Mouse (Mus musculus) 3134 (cell line): Measurements from ENCODE around the gene Akip1.
A peak's percentile ranks its signal among the peaks of the same experiment; 100 is the strongest.

Experiments
- DNase-seq: peaks from one replicate; pipeline ENCODE4 v3.0.0-alpha.2; 2011; ENCODE audit warnings: low spot score; ENCODE audit not compliant: insufficient read length; ENCODE audit errors: extremely low read depth

Akip1 gene

GRCm38 (mm10) chr7:109703190-109704015 lies at the start of gene Akip1, which contains the start of gene St5:
Gene Akip1, plus strand, starts transcription at chr7:109703690.
Gene St5, minus strand, starts transcription at chr7:109703605.
- peak; percentile 90 for DNase-seq

- no peak for DNase-seq
Observed at GRCm38 (mm10) chr7:109654871-109655270, 48.6 kb upstream of the Akip1 start.

GRCm38 (mm10) chr7:109657884-109658283 lies 45.6 kb upstream of the Akip1 start:
- no peak for DNase-seq

GRCm38 (mm10) chr7:109659278-109659677 lies 44.2 kb upstream of the Akip1 start:
- no peak for DNase-seq

GRCm38 (mm10) chr7:109662626-109663025 lies 40.9 kb upstream of the Akip1 start:
- DNase-seq = no peak

GRCm38 (mm10) chr7:109666664-109667063 lies 36.8 kb upstream of the Akip1 start:
- no peak for DNase-seq

GRCm38 (mm10) chr7:109669426-109670170 lies 33.9 kb upstream of the Akip1 start:
- DNase-seq = peak; percentile 53

GRCm38 (mm10) chr7:109671581-109672471 lies 31.7 kb upstream of the Akip1 start:
- DNase-seq = peak; percentile 81

- no peak for DNase-seq
Observed at GRCm38 (mm10) chr7:109674944-109675628, 28.4 kb upstream of the Akip1 start.

GRCm38 (mm10) chr7:109680284-109680683 lies 23.2 kb upstream of the Akip1 start:
- no peak for DNase-seq

- no peak for DNase-seq
Observed at GRCm38 (mm10) chr7:109680879-109681278, 22.6 kb upstream of the Akip1 start.

GRCm38 (mm10) chr7:109686585-109687128 lies 16.8 kb upstream of the Akip1 start:
- DNase-seq = no peak

- DNase-seq = no peak
Observed at GRCm38 (mm10) chr7:109690101-109690500, 13.4 kb upstream of the Akip1 start.

- no peak for DNase-seq
Observed at GRCm38 (mm10) chr7:109690961-109691360, 12.5 kb upstream of the Akip1 start.

- no peak for DNase-seq
Observed at GRCm38 (mm10) chr7:109694576-109695338, 8.7 kb upstream of the Akip1 start.

GRCm38 (mm10) chr7:109695339-109695726 lies 8.2 kb upstream of the Akip1 start:
- DNase-seq = no peak

GRCm38 (mm10) chr7:109700213-109700612 lies 3.3 kb upstream of the Akip1 start:
- no peak for DNase-seq

GRCm38 (mm10) chr7:109702721-109703120 lies 769 bp upstream of the Akip1 start:
- DNase-seq = no peak

- no peak for DNase-seq
Observed at GRCm38 (mm10) chr7:109704016-109704377, 507 bp downstream of the Akip1 start.
